ENCODE assay signal across 25 mouse cellular contexts in the genomic region with DNA sequence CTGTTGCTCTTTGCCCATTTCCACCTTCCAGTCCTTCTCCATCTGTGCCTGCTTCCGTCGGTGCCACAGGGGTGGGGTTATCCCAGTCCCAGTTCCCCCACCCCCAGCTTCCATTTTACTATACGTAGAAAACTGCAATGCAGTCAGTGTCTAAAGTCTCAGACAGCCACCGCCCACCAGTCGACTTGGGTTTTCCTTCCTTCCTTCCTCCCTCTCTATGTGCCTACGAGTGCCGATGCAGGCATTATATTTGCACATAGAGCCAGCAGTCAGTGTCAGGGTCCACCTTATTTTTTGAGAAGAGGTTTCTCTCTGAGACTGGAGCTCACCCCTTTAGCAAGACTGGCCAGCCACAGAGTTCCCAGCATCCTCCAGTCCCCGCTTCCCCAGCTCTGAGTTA.
DNase-seq lines count a peak whose midpoint lies in the region; ATAC-seq lines count a peak whose summit lies in the region.
"Had no signal": no experiment of that assay in that cellular context is flagged by ENCODE, and none has a peak within 500 bp of the region (broad histone marks: within the 10 kb centered on the region; RNA-seq: fewer than 3 reads in every experiment).

No protein-coding gene starts in this region.

- 93% methylated on average over 8 of the region's 8 CpGs for WGBS in hindbrain, embryonic 12.5 days
- 83% methylated on average over 8 of the region's 8 CpGs for WGBS in midbrain, embryonic 11.5 days

- H3K27ac ChIP-seq in hindbrain, embryonic 12.5 days = no peak overlapping the region
- H3K27ac ChIP-seq in midbrain, embryonic 11.5 days (ENCODE audit: low read depth, low read length) = no peak overlapping the region
- H3K27ac ChIP-seq: forebrain, embryonic 13.5 days; heart, adult 2 months; heart, embryonic 13.5 days; hindbrain, postnatal 0 days; kidney, postnatal 0 days; liver, embryonic 13.5 days; midbrain, embryonic 10.5 days; neural tube, embryonic 12.5 days had no signal

- H3K36me3 ChIP-seq in hindbrain, embryonic 12.5 days = no peaks in the 10 kb centered on the region
- no peaks in the 10 kb centered on the region for H3K36me3 ChIP-seq in midbrain, embryonic 11.5 days (ENCODE audit: control insufficient read depth, insufficient read depth, low read length)
- H3K36me3 ChIP-seq: heart, embryonic 13.5 days; liver, embryonic 13.5 days; midbrain, embryonic 10.5 days; neural tube, embryonic 12.5 days had no signal

- no peaks in the 10 kb centered on the region for H3K27me3 ChIP-seq in hindbrain, embryonic 12.5 days
- H3K27me3 ChIP-seq in midbrain, embryonic 11.5 days (ENCODE audit: control insufficient read depth, insufficient read depth, low read length) = no peaks in the 10 kb centered on the region
- H3K27me3 ChIP-seq: forebrain, embryonic 13.5 days; heart, embryonic 13.5 days; liver, embryonic 13.5 days; neural tube, embryonic 12.5 days had no signal

- DNase-seq in gastrocnemius, postnatal 10 days = peak; percentile 1
- DNase-seq in gastrocnemius, adult 8-10 months (ENCODE audit: low spot score in 2 of 2) = no peak
- DNase-seq in right cerebral cortex, postnatal 10 days (ENCODE audit: low spot score in 2 of 2) = peak; percentile 19 to 21
- DNase-seq in right cerebral cortex, postnatal 36 days (ENCODE audit: low spot score in 2 of 2) = no peak
- peak; percentile 50 for DNase-seq in thymus, postnatal 14 days
- DNase-seq in thymus, adult 18-20 months = no peak
- DNase-seq in midbrain, embryonic 11.5 days (ENCODE audit: low spot score, missing footprints) = no peak
- DNase-seq: adrenal gland, adult 8-10 months; cerebellum, adult 8-10 months; cerebellum, postnatal 25 days; layer of hippocampus, postnatal 36 days; left cerebral cortex, postnatal 4 days; liver, embryonic 13.5 days; lung, adult 2 months; right cerebral cortex, adult 18-20 months had no signal

- ATAC-seq in hindbrain, embryonic 12.5 days (ENCODE audit: low FRiP score) = no peak
- no peak for ATAC-seq in midbrain, embryonic 11.5 days (ENCODE audit: low FRiP score)
- ATAC-seq: forebrain, embryonic 13.5 days; hindbrain, postnatal 0 days; intestine, embryonic 16.5 days; midbrain, embryonic 16.5 days had no signal

- no peaks in the 10 kb centered on the region for H3K9me3 ChIP-seq in hindbrain, embryonic 12.5 days (replicated peaks)
- H3K9me3 ChIP-seq in midbrain, embryonic 11.5 days (ENCODE audit: control insufficient read depth, low read length) = no peaks in the 10 kb centered on the region
- H3K9me3 ChIP-seq: forebrain, embryonic 13.5 days; heart, embryonic 13.5 days; liver, embryonic 13.5 days; midbrain, embryonic 10.5 days; neural tube, embryonic 12.5 days had no signal

- H3K4me1 ChIP-seq in hindbrain, embryonic 12.5 days = no peaks in the 10 kb centered on the region
- H3K4me1 ChIP-seq in midbrain, embryonic 11.5 days (ENCODE audit: control insufficient read depth, insufficient read depth, low read length) = no peaks in the 10 kb centered on the region
- H3K4me1 ChIP-seq: forebrain, embryonic 13.5 days; heart, embryonic 13.5 days; midbrain, embryonic 10.5 days; neural tube, embryonic 12.5 days had no signal

- no peak overlapping the region for H3K9ac ChIP-seq in hindbrain, embryonic 12.5 days
- H3K9ac ChIP-seq in midbrain, embryonic 11.5 days (ENCODE audit: low read length) = no peak overlapping the region
- H3K9ac ChIP-seq: forebrain, embryonic 13.5 days; heart, embryonic 13.5 days; liver, embryonic 13.5 days; neural tube, embryonic 12.5 days had no signal

- H3K4me3 ChIP-seq in hindbrain, embryonic 12.5 days = no peak overlapping the region
- H3K4me3 ChIP-seq in midbrain, embryonic 11.5 days (ENCODE audit: low read depth, low read length) = no peak overlapping the region
- H3K4me3 ChIP-seq: forebrain, embryonic 13.5 days; heart, adult 2 months; heart, embryonic 13.5 days; liver, embryonic 13.5 days; midbrain, embryonic 10.5 days; neural tube, embryonic 12.5 days had no signal

- no peak overlapping the region for H3K4me2 ChIP-seq in hindbrain, embryonic 12.5 days (replicated peaks)
- H3K4me2 ChIP-seq in midbrain, embryonic 11.5 days = no peak overlapping the region
- H3K4me2 ChIP-seq: forebrain, embryonic 13.5 days; heart, embryonic 13.5 days; liver, embryonic 13.5 days; neural tube, embryonic 12.5 days had no signal

Comparison
In these comparisons a context has a peak if more than half of its experiments do, and no peak if none do; other contexts are left out.
1. DNase-seq: peak in gastrocnemius, postnatal 10 days (single experiment), right cerebral cortex, postnatal 10 days (2 of 2) and thymus, postnatal 14 days (single experiment); none in gastrocnemius, adult 8-10 months (0 of 2), right cerebral cortex, postnatal 36 days (0 of 2), thymus, adult 18-20 months (0 of 2) and midbrain, embryonic 11.5 days (single experiment).